Mouse (Mus musculus) lung, embryonic 16.5 days (tissue): Measurements from ENCODE around the gene Spcs2. TPM values are rescaled to one million over a fixed set of nuclear protein-coding genes. Genes with fewer than 3 reads are reported as not detected.

Experiments
- polyA plus RNA-seq: library from polyadenylated mRNA; unstranded; fragments of >200 nt; fragmentation: Nextera tagmentation; extraction: Ambion mirVana; gene quantifications from 2 replicates; pipeline ENCODE4 v1.2.1, GENCODE M21; 2015

The Spcs2 gene
- polyA plus RNA-seq, 1 experiment from 2014 or later, result 397 TPM

Other genes starting within 250 kb of the Spcs2 start
- gene Tpbgl, start 236.4 kb downstream of the Spcs2 start, polyA plus RNA-seq, result 0.92 and 1.1 TPM in 2 replicates
- 4.0 and 4.4 TPM in 2 replicates for gene Slco2b1, start 152.1 kb downstream of the Spcs2 start, polyA plus RNA-seq
- gene Olfr520, start 133.2 kb downstream of the Spcs2 start, polyA plus RNA-seq, result not detected in 2 replicates
- not detected in 2 replicates for gene Olfr521, start 100.0 kb downstream of the Spcs2 start, polyA plus RNA-seq
- 6.8 and 9.0 TPM in 2 replicates for gene Neu3, start 35.0 kb downstream of the Spcs2 start, polyA plus RNA-seq
- 0.28 and 0.54 TPM in 2 replicates for gene Xrra1, start 4.3 kb downstream of the Spcs2 start, polyA plus RNA-seq
- 4.4 and 5.2 TPM in 2 replicates for gene Rnf169, start 117.0 kb upstream of the Spcs2 start, polyA plus RNA-seq
- 0.35 TPM in 1 of 2 replicates, not detected in the other for gene Chrdl2, start 142.7 kb upstream of the Spcs2 start, polyA plus RNA-seq